Mouse (Mus musculus) cerebellum, adult 2 months (tissue): ENCODE results near the gene Smad3.

ENCODE experiments used
- CTCF ChIP-seq: fragments of 200-500 bp; IDR thresholded peaks from 2 replicates; pipeline ENCODE4 v1.5.1; 2011; ENCODE audit warnings: low read depth, mild to moderate bottlenecking, control low read depth, low read length, moderate library complexity, borderline replicate concordance; ENCODE audit not compliant: insufficient read depth
- POLR2A ChIP-seq: fragments of 200-500 bp; IDR thresholded peaks from 2 replicates; pipeline ENCODE4 v1.6.1; 2011; ENCODE audit warnings: low read length, control low read depth, borderline replicate concordance; ENCODE audit not compliant: insufficient read depth

DNA sequence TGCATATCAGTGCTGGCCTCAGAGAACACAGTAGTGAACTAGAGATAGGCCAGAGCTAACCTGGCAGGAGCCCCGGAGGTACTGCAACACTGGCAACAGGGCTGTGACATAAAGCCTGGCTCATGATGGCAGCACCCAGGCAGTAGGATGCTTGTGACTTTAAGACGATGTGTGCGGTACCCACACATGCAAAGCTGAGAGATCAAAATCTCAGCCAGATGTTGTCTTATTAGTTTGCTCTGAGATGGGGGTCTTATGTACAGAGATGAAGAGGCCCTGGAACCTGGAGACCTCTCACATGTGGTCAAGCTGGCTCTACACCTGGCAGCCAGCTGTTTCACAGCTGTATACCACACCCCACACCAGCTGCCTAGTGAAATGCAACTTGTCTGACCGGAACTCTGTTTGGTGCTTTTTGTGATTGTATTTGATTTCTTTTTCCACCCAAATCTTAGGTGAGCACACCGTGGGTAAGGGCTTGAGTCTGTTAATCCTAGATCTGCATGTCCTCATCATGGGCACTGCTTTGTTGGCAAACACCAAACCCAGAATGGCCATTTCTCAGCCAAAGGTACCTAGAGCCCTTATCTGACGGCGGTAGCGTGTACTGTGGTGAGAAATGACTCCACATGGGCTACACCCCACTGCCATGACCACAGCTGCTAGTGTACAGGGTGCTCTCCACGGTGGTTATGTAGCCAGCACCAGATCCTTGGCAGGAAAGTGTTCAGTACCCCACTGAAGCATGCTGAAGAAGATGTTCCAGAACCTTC is 49.8 kb downstream of the Smad3 start:
- no peak for TF ChIP-seq CTCF
- TF ChIP-seq POLR2A = no peak
